Mouse (Mus musculus) liver, adult 2 months (tissue): ENCODE data around the gene Slc25a27. TPM values are rescaled to one million over a fixed set of nuclear protein-coding genes. Genes with fewer than 3 reads are reported as not detected.

Experiments used
- DNase-seq: peaks from one replicate; pipeline ENCODE4 v3.0.0-alpha.2; 2011; ENCODE audit warnings: low read depth, low spot score; ENCODE audit errors: extremely low read depth
- H3K27ac ChIP-seq: fragments of 200-500 bp; replicated peaks from 2 replicates; pipeline ENCODE4 v1.5.1; 2012; ENCODE audit warnings: low read depth, mild to moderate bottlenecking, control low read depth, inconsistent platforms, low read length; ENCODE audit not compliant: insufficient read depth
- H3K27me3 ChIP-seq: fragments of 200-500 bp; 2 replicates; pipeline ENCODE4 v1.6.1; 2012; ENCODE audit warnings: mild to moderate bottlenecking, moderate library complexity, low read length, inconsistent platforms; ENCODE audit not compliant: control insufficient read depth, insufficient read depth
- H3K36me3 ChIP-seq: fragments of 200-500 bp; 2 replicates; pipeline ENCODE4 v1.6.1; 2012; ENCODE audit warnings: low read length, inconsistent platforms; ENCODE audit not compliant: control insufficient read depth, insufficient read depth
- H3K4me1 ChIP-seq: fragments of 200-500 bp; 2 replicates; pipeline ENCODE4 v1.6.1; 2011; ENCODE audit warnings: low read length; ENCODE audit not compliant: control insufficient read depth, insufficient read depth
- H3K4me3 ChIP-seq: fragments of 200-500 bp; 2 replicates; pipeline ENCODE4 v1.5.1; 2011; ENCODE audit warnings: low read depth, mild to moderate bottlenecking, control low read depth, low read length, moderate library complexity; ENCODE audit not compliant: insufficient read depth
- H3K79me2 ChIP-seq: fragments of 200-500 bp; 2 replicates; pipeline ENCODE4 v1.6.1; 2012; ENCODE audit warnings: inconsistent platforms, mild to moderate bottlenecking, low read length, moderate library complexity; ENCODE audit not compliant: control insufficient read depth, insufficient read depth
- H3K9ac ChIP-seq: fragments of 200-500 bp; 2 replicates; pipeline ENCODE4 v1.6.1; 2012; ENCODE audit warnings: low read depth, mild to moderate bottlenecking, control low read depth, inconsistent platforms, low read length
- CTCF ChIP-seq: fragments of 200-500 bp; IDR thresholded peaks from 2 replicates; pipeline ENCODE4 v1.5.1; 2011; ENCODE audit warnings: low read depth, low read length, control low read depth
- POLR2A ChIP-seq: fragments of 200-500 bp; IDR thresholded peaks from 2 replicates; pipeline ENCODE4 v1.6.1; 2011; ENCODE audit warnings: low read length, control low read depth; ENCODE audit not compliant: insufficient read depth; ENCODE audit errors: extremely low read depth
- WGBS: fragments of 180-500 bp; shearing (Covaris S2); methylation state at CpG from one replicate; pipeline ENCODE4 v1.1.7; 2018; 5-methylcytosine and 5-hydroxymethylcytosine counted together
- polyA plus RNA-seq: library from polyadenylated mRNA; depleted of rRNA; stranded (reverse); fragments of >200 nt; gene quantifications from 2 replicates; pipeline ENCODE4 v1.2.3, GENCODE M21; 2012; rRNA removed
- total RNA-seq: library from RNA; depleted of rRNA; stranded (reverse); fragments of >200 nt; gene quantifications from 2 replicates; pipeline ENCODE4 v1.2.3, GENCODE M21; 2014; rRNA removed

Slc25a27 gene
- total RNA-seq: 2.6 and 3.0 TPM in 2 replicates
- 0.42 and 1.2 TPM in 2 replicates for polyA plus RNA-seq

DNA sequence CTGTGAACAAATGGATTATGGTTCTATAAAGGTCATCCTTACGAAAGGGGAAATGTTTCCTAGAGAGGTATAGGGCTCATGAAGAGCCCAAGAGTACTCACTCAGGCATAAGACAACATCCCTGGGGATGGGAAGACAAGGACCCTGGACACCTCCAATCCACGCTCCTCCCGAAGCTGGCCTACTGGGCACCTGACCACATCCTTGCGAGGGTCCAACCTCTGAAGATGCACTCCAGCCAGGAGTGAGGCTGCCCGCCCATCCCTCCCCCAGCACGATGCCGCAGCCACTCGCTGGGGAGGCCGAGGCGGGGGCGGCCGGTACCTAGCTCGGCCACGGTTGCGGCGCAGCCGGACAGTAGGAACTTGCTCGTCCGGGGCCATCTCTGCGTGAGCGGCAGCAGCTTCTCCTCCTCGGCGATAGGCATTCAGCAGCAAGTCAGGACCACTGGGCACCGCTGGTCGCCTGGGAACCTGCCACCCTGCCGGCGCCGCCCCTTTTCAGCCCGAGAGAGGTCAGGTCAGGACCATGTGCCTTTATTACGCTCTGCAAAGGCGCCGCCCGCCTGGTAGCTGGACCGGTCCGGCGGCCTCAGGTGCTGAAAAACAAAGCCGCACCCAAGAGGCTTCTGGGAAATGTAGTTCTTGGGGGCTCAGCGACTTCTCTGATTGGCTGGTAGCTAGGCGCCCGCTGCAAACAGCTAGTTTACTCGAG lies at the start of gene Slc25a27:
Gene Slc25a27 (minus strand): TSS at position 639 of the 714 bp plus-strand sequence.
- H3K9ac ChIP-seq: peak within 1 kb of the TSS; percentile 79
- peak within 1 kb of the TSS; percentile 78 for H3K27ac ChIP-seq
- no peak for TF ChIP-seq CTCF
- TF ChIP-seq POLR2A: 0 out of 2 replicates have a peak, but pooled peaks have one; percentile 19
- H3K79me2 ChIP-seq: peaks cover 5% of the 10 kb centered on the region; the same call in 1 of the 2 replicates
- H3K36me3 ChIP-seq: no peaks in the 10 kb centered on the region
- H3K27me3 ChIP-seq: no peaks in the 10 kb centered on the region
- peak; percentile 94 for DNase-seq
- WGBS: 3% methylated on average over 41 of the region's 41 CpGs
- peaks cover 10% of the 10 kb centered on the region for H3K4me1 ChIP-seq
- H3K4me3 ChIP-seq: peak within 1 kb of the TSS; percentile 91

DNA sequence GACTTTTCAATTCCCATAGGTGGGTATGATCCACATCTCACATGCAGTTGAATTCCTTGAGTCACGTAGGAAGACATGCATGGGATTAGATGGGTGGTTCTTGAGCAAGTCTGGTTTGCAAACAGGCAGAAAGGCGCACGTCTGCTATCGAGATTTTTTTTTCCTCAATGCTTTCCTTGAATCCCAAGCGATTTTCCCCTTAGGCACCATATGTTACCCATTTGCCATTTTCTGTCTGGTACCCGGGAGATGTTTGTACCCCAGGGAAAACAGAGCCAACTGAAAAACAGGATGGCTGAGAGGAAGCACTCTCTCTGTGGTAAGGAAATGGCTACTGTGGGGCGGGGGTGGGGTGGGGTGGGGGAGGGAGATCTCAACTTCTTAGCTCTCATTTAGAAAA lies 49.6 kb upstream of the Slc25a27 start:
- Histone ChIP-seq H3K4me3 (no peak overlapping the region), H3K36me3 (peaks cover 6% of the 10 kb centered on the region; the same call in 1 of the 2 replicates), H3K4me1 (no peaks in the 10 kb centered on the region), H3K27me3 (no peaks in the 10 kb centered on the region), H3K27ac (no peak overlapping the region), H3K9ac (no peak overlapping the region), H3K79me2 (no peaks in the 10 kb centered on the region)
- TF ChIP-seq POLR2A: no peak
- TF ChIP-seq CTCF: no peak
- 83% methylated on average over 7 of the region's 7 CpGs for WGBS
- DNase-seq: no peak

DNA sequence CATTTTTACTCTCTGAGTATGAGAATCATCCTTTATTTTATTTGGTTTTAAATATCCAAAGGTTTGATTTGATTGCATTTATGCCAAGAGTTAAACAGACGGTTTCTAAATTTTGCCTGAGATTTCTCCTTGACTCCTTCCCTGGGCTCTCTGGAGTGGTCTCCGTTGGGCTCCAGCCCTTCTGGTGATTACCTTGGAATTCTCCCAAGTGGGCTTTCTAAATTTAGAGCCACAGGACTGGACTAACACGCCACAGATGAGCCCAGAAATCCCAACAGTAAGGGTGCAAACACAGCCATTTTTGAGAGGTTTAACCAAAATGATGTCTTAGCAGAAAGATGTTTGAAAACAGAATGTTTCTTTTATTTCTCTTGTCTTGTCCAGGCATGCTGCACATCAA lies 47.2 kb upstream of the Slc25a27 start:
- Histone ChIP-seq H3K4me1 (no peaks in the 10 kb centered on the region), H3K4me3 (no peak overlapping the region), H3K27ac (no peak overlapping the region), H3K27me3 (no peaks in the 10 kb centered on the region), H3K9ac (no peak overlapping the region), H3K36me3 (peaks cover 6% of the 10 kb centered on the region), H3K79me2 (no peaks in the 10 kb centered on the region)
- WGBS: 71% methylated on average over 3 of the region's 3 CpGs
- DNase-seq: no peak
- TF ChIP-seq POLR2A (no peak), CTCF (no peak)

DNA sequence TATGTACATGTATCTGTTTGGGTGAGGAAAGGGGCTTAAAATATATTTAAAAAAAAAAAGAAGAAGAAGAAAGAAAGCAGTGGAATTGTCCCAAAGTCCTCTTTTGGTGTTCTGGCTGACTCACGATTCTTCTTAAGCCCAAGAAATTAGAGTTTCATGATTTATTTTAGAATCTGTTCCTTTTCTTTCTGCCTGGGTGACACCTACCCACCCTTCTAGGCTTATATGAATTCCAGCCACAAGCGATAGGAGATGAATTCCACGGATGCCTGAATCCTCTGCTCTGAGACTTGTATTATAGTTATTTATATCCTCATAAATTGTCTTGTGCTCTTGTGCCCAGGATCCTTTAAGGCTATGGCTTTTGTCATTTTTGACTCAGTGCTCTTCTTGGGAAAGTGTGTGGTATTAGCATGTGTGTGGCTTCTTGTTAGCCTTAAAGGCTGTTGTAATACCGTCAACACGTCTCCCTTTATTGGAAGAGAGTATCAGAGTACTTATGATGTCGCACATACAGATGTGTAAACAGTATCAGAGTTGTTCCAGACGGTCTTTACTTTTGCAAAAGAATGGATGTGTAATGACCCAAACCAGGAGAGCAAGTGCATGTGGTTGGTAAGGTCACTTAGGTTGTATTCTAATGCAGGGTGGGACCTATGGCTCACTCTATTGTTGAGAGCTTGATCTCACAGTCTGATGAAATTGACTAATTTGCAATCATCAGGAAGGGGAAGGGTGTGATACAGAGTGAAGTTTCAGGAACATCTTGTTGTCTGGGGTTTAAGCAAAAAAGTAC lies 44.7 kb upstream of the Slc25a27 start:
- WGBS: 92% methylated on average over 7 of the region's 7 CpGs
- H3K27me3 ChIP-seq: no peaks in the 10 kb centered on the region
- TF ChIP-seq POLR2A: no peak
- TF ChIP-seq CTCF: no peak
- H3K9ac ChIP-seq: no peak overlapping the region
- no peak overlapping the region for H3K27ac ChIP-seq
- H3K79me2 ChIP-seq: no peaks in the 10 kb centered on the region
- peaks cover 9% of the 10 kb centered on the region for H3K36me3 ChIP-seq
- DNase-seq: no peak
- H3K4me1 ChIP-seq: no peaks in the 10 kb centered on the region
- no peak overlapping the region for H3K4me3 ChIP-seq

DNA sequence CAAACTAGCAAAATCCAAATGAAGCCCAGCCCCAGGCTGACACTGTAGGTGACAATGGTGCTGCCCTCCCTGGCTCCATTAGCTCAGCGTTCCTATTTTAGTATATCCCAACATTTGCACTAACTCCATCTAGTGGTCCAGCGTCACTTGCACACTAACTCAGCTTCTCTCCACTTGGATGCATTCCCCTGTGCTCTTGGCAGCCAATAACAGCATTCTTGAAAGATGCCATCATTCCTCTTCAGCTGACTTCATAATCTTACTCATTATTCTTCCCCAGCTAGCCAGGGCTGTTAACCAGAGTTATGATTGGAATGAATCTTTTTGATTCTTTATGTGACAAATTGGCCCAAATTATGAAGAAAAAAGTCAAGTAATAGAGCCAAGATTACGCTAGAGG lies 40.2 kb upstream of the Slc25a27 start:
- 89% methylated on average over 3 of the region's 3 CpGs for WGBS
- H3K36me3 ChIP-seq: peaks cover 3% of the 10 kb centered on the region
- TF ChIP-seq POLR2A (no peak), CTCF (no peak)
- no peak overlapping the region for H3K4me3 ChIP-seq
- H3K79me2 ChIP-seq: no peaks in the 10 kb centered on the region
- H3K27me3 ChIP-seq: no peaks in the 10 kb centered on the region
- no peak for DNase-seq
- no peaks in the 10 kb centered on the region for H3K4me1 ChIP-seq
- no peak overlapping the region for H3K9ac ChIP-seq
- no peak overlapping the region for H3K27ac ChIP-seq

DNA sequence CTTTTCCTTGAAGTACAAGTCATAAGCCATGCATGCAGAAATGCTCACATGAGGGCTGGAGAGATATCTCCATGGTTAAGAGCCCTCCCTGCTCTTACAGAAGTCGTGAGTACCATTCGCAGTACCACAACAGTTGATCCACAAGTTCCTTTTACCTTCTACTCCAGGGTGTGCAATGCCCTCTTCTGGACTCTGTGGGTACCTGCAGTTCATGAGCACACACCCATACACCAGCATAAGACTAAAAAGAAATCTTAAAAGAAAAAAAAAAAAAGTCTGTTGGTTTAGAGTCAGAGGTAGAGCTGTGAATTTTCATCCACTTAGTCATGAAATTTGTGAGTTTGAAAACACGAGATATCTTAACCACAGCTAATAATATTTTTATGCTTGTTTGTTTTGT lies 39.7 kb upstream of the Slc25a27 start:
- TF ChIP-seq POLR2A (no peak), CTCF (0 out of 2 replicates have a peak, but pooled peaks have one; percentile 4)
- 97% methylated on average over 3 of the region's 3 CpGs for WGBS
- H3K27me3 ChIP-seq: no peaks in the 10 kb centered on the region
- H3K4me3 ChIP-seq: no peak overlapping the region
- no peak overlapping the region for H3K27ac ChIP-seq
- H3K4me1 ChIP-seq: no peaks in the 10 kb centered on the region
- DNase-seq: no peak
- H3K9ac ChIP-seq: no peak overlapping the region
- no peaks in the 10 kb centered on the region for H3K79me2 ChIP-seq
- peaks cover 3% of the 10 kb centered on the region for H3K36me3 ChIP-seq
